Mouse (Mus musculus): Measurements from ENCODE around the gene Krtap2-4.
"Not testable (repeated sequence)": the region's sequence is repeated elsewhere in the genome, so short reads cannot be mapped to it uniquely, and the experiment has no call there.

Gene Krtap2-4

GRCm38 (mm10) chr11:99614796-99615363, at the start of gene Krtap2-4:
Gene Krtap2-4 (minus strand): TSS chr11:99614846.
- DNase-seq (ENCODE audit: low spot score): no peak

- no peak for DNase-seq (ENCODE audit: low spot score)
These were observed 48.2 kb upstream of the Krtap2-4 start for GRCm38 (mm10) chr11:99662802-99663201.

- no peak for DNase-seq (ENCODE audit: low spot score)
These were observed 44.6 kb upstream of the Krtap2-4 start for GRCm38 (mm10) chr11:99659256-99659655.

- DNase-seq (ENCODE audit: low spot score): not testable (repeated sequence)
These were observed 43.9 kb upstream of the Krtap2-4 start, which contains the start of gene Gm11563 for GRCm38 (mm10) chr11:99658467-99659010. Gene Gm11563 (minus strand): TSS chr11:99658960.

- no peak for DNase-seq (ENCODE audit: low spot score)
These were observed 42.4 kb upstream of the Krtap2-4 start for GRCm38 (mm10) chr11:99657051-99657450.

- no peak for DNase-seq (ENCODE audit: low spot score)
These were observed 35.5 kb upstream of the Krtap2-4 start, which contains the start of gene Gm11555 for GRCm38 (mm10) chr11:99650136-99650535. Gene Gm11555 (minus strand): TSS chr11:99650236.

- DNase-seq (ENCODE audit: low spot score): no peak
These were observed 31.8 kb upstream of the Krtap2-4 start for GRCm38 (mm10) chr11:99646444-99646843.

- no peak for DNase-seq (ENCODE audit: low spot score)
These were observed 29.7 kb upstream of the Krtap2-4 start for GRCm38 (mm10) chr11:99644351-99644750.

- not testable (repeated sequence) for DNase-seq (ENCODE audit: low spot score)
These were observed 29.0 kb upstream of the Krtap2-4 start, which contains the start of gene Krtap4-7 for GRCm38 (mm10) chr11:99643635-99644139. Gene Krtap4-7 (minus strand): TSS chr11:99644089.

GRCm38 (mm10) chr11:99640926-99641325, 26.3 kb upstream of the Krtap2-4 start:
- DNase-seq (ENCODE audit: low spot score): no peak

- no peak for DNase-seq (ENCODE audit: low spot score)
These were observed 22.4 kb upstream of the Krtap2-4 start for GRCm38 (mm10) chr11:99637086-99637485.

GRCm38 (mm10) chr11:99634653-99635134, 20.0 kb upstream of the Krtap2-4 start, which contains the start of gene Krtap4-2:
Gene Krtap4-2 (minus strand): TSS chr11:99635084.
- DNase-seq (ENCODE audit: low spot score): no peak

- no peak for DNase-seq (ENCODE audit: low spot score)
These were observed 18.6 kb upstream of the Krtap2-4 start for GRCm38 (mm10) chr11:99633293-99633692.

- no peak for DNase-seq (ENCODE audit: low spot score)
These were observed 16.2 kb upstream of the Krtap2-4 start for GRCm38 (mm10) chr11:99630890-99631289.

- DNase-seq (ENCODE audit: low spot score): no peak
These were observed 13.5 kb upstream of the Krtap2-4 start, which contains the start of gene Krtap4-1 for GRCm38 (mm10) chr11:99628138-99628537. Gene Krtap4-1 (minus strand): TSS chr11:99628238.

GRCm38 (mm10) chr11:99620335-99620734, 5.7 kb upstream of the Krtap2-4 start, which contains the start of gene Gm11562:
Gene Gm11562 (minus strand): TSS chr11:99620435.
- DNase-seq (ENCODE audit: low spot score): no peak

GRCm38 (mm10) chr11:99610089-99610488, 4.6 kb downstream of the Krtap2-4 start, which contains the start of gene Gm11937:
Gene Gm11937 (minus strand): TSS chr11:99610189.
- DNase-seq (ENCODE audit: low spot score): not testable (repeated sequence)

GRCm38 (mm10) chr11:99609126-99609525, 5.5 kb downstream of the Krtap2-4 start:
- no peak for DNase-seq (ENCODE audit: low spot score)

- not testable (repeated sequence) for DNase-seq (ENCODE audit: low spot score)
These were observed 11.4 kb downstream of the Krtap2-4 start, which contains the start of gene Gm11938 for GRCm38 (mm10) chr11:99603208-99603607. Gene Gm11938 (minus strand): TSS chr11:99603308.

- not testable (repeated sequence) for DNase-seq (ENCODE audit: low spot score)
These were observed 16.9 kb downstream of the Krtap2-4 start, which contains the start of gene Krtap9-3 for GRCm38 (mm10) chr11:99597742-99598141. Gene Krtap9-3 (minus strand): TSS chr11:99598105.

GRCm38 (mm10) chr11:99590981-99591380, 23.7 kb downstream of the Krtap2-4 start, which contains the start of gene Krtap1-3:
Gene Krtap1-3 (minus strand): TSS chr11:99591339.
- DNase-seq (ENCODE audit: low spot score): no peak

- DNase-seq (ENCODE audit: low spot score): no peak
These were observed 29.6 kb downstream of the Krtap2-4 start for GRCm38 (mm10) chr11:99585096-99585495.

Measured in testis, postnatal 14 days (tissue).